Mouse (Mus musculus) bone marrow macrophage, adult 2 months (primary cell): ENCODE measurements around the gene Ephx3.

Experiments
- CTCF ChIP-seq: IDR thresholded peaks from 2 replicates; pipeline ENCODE4 v1.5.1; 2012; ENCODE audit warnings: low read depth, mild to moderate bottlenecking, low read length, moderate library complexity
- POLR2A ChIP-seq: IDR thresholded peaks from 2 replicates; pipeline ENCODE4 v1.6.1; 2012; ENCODE audit warnings: mild to moderate bottlenecking, low read depth, low read length, borderline replicate concordance

DNA sequence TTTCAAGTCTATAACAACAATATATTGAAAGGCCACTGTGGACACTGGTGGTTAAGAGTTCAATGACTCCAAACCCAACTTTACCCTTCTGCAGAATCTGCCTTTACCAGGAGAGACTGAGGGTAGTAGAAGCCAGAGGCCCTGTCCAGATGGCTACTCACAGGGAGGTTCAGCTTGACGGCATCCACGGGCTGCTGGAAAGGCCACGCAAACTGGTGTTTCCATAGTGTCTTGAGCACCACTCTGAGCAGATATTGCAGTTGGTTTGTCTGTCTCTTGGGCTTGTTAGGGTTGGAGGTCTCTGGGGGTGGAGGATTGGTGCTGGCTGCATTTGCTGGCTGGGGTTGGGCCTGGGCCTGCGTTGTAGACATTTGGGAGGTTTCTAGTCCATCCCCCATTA lies 39.9 kb upstream of the Ephx3 start:
- TF ChIP-seq POLR2A (no peak), CTCF (no peak)
